Mouse (Mus musculus): ENCODE results near the gene Slc6a6. TPM values are rescaled to one million over a fixed set of nuclear protein-coding genes. Genes with fewer than 3 reads are reported as not detected.
A peak's percentile ranks its signal among the peaks of the same experiment; 100 is the strongest.

Gene Slc6a6
- polyA plus RNA-seq, 1 experiment from 2014 or later, result 21.7 TPM

GRCm38 (mm10) chr6:91788311-91788798, 104.5 kb downstream of the Slc6a6 start:
- WGBS (ENCODE audit: insufficient replicate concordance), result 67% methylated on average over 9 of the region's 9 CpGs
- ATAC-seq (ENCODE audit: low read depth) (no peak), DNase-seq (no peak)
- Histone ChIP-seq H3K9ac (no peak overlapping the region), H3K9me3 (replicated peaks) (no peaks in the 10 kb centered on the region), H3K27me3 (no peaks in the 10 kb centered on the region), H3K4me1 (replicated peaks) (no peaks in the 10 kb centered on the region), H3K4me2 (no peak overlapping the region), H3K36me3 (no peaks in the 10 kb centered on the region), H3K4me3 (replicated peaks) (no peak overlapping the region), H3K27ac (no peak overlapping the region)

GRCm38 (mm10) chr6:91795640-91796039, 111.8 kb downstream of the Slc6a6 start:
- Histone ChIP-seq H3K4me1 (replicated peaks) (no peaks in the 10 kb centered on the region), H3K9me3 (replicated peaks) (no peaks in the 10 kb centered on the region), H3K4me2 (no peak overlapping the region), H3K27ac (no peak overlapping the region), H3K4me3 (replicated peaks) (no peak overlapping the region), H3K27me3 (no peaks in the 10 kb centered on the region; the same call in 1 of the 2 replicates), H3K9ac (no peak overlapping the region), H3K36me3 (no peaks in the 10 kb centered on the region)
- no peak for ATAC-seq (ENCODE audit: low read depth)
- DNase-seq, result no peak
- WGBS (ENCODE audit: insufficient replicate concordance), result 33% methylated on average over 3 of the region's 3 CpGs

GRCm38 (mm10) chr6:91796064-91796463, 112.2 kb downstream of the Slc6a6 start:
- H3K4me3 ChIP-seq (replicated peaks), result no peak overlapping the region
- ATAC-seq (ENCODE audit: low read depth) (no peak), DNase-seq (no peak)
- H3K4me1 ChIP-seq (replicated peaks), result no peaks in the 10 kb centered on the region
- no peaks in the 10 kb centered on the region; the same call in 1 of the 2 replicates for H3K27me3 ChIP-seq
- no peak overlapping the region for H3K27ac ChIP-seq
- no peak overlapping the region for H3K4me2 ChIP-seq
- WGBS (ENCODE audit: insufficient replicate concordance), result 44% methylated on average over 9 of the region's 9 CpGs
- H3K9ac ChIP-seq, result no peak overlapping the region
- no peaks in the 10 kb centered on the region for H3K9me3 ChIP-seq (replicated peaks)
- H3K36me3 ChIP-seq, result no peaks in the 10 kb centered on the region

GRCm38 (mm10) chr6:91796736-91797135, 112.9 kb downstream of the Slc6a6 start:
- no peak for DNase-seq
- H3K4me3 ChIP-seq (replicated peaks), result no peak overlapping the region
- no peaks in the 10 kb centered on the region; the same call in 1 of the 2 replicates for H3K27me3 ChIP-seq
- no peak overlapping the region for H3K9ac ChIP-seq
- no peak overlapping the region for H3K4me2 ChIP-seq
- H3K27ac ChIP-seq, result no peak overlapping the region
- ATAC-seq (ENCODE audit: low read depth), result no peak
- H3K9me3 ChIP-seq (replicated peaks), result no peaks in the 10 kb centered on the region
- H3K36me3 ChIP-seq, result no peaks in the 10 kb centered on the region
- H3K4me1 ChIP-seq (replicated peaks), result no peaks in the 10 kb centered on the region
- 79% methylated on average over 4 of the region's 4 CpGs for WGBS (ENCODE audit: insufficient replicate concordance)

- H3K4me2 ChIP-seq, result no peak overlapping the region
- no peak overlapping the region for H3K27ac ChIP-seq
- ATAC-seq (ENCODE audit: low read depth) (no peak), DNase-seq (no peak)
- no peaks in the 10 kb centered on the region for H3K4me1 ChIP-seq (replicated peaks)
- H3K9ac ChIP-seq, result no peak overlapping the region
- WGBS (ENCODE audit: insufficient replicate concordance), result 56% methylated on average over 12 of the region's 12 CpGs
- no peaks in the 10 kb centered on the region for H3K9me3 ChIP-seq (replicated peaks)
- H3K36me3 ChIP-seq, result no peaks in the 10 kb centered on the region
- no peak overlapping the region for H3K4me3 ChIP-seq (replicated peaks)
- no peaks in the 10 kb centered on the region; the same call in 1 of the 2 replicates for H3K27me3 ChIP-seq
These were observed 114.6 kb downstream of the Slc6a6 start for GRCm38 (mm10) chr6:91798496-91798895.

GRCm38 (mm10) chr6:91804177-91804576, 120.3 kb downstream of the Slc6a6 start:
- DNase-seq (no peak), ATAC-seq (ENCODE audit: low read depth) (no peak)
- 47% methylated on average over 7 of the region's 7 CpGs for WGBS (ENCODE audit: insufficient replicate concordance)
- Histone ChIP-seq H3K4me3 (replicated peaks) (no peak overlapping the region), H3K36me3 (no peaks in the 10 kb centered on the region), H3K4me2 (no peak overlapping the region), H3K4me1 (replicated peaks) (no peaks in the 10 kb centered on the region), H3K9ac (no peak overlapping the region), H3K9me3 (replicated peaks) (no peaks in the 10 kb centered on the region), H3K27ac (no peak overlapping the region), H3K27me3 (peaks cover 53% of the 10 kb centered on the region)

- Histone ChIP-seq H3K36me3 (no peaks in the 10 kb centered on the region), H3K9me3 (replicated peaks) (no peaks in the 10 kb centered on the region), H3K4me2 (0 out of 2 replicates have a peak overlapping the region, but pooled peaks have one; percentile 6), H3K27me3 (peaks cover 54% of the 10 kb centered on the region), H3K9ac (no peak overlapping the region), H3K4me3 (replicated peaks) (no peak overlapping the region), H3K27ac (no peak overlapping the region), H3K4me1 (replicated peaks) (no peaks in the 10 kb centered on the region)
- ATAC-seq (ENCODE audit: low read depth) (no peak), DNase-seq (no peak)
- 4% methylated on average over 23 of the region's 23 CpGs for WGBS (ENCODE audit: insufficient replicate concordance)
These were observed 123.3 kb downstream of the Slc6a6 start for GRCm38 (mm10) chr6:91807169-91807568.

GRCm38 (mm10) chr6:91808022-91808421, 124.2 kb downstream of the Slc6a6 start:
- WGBS (ENCODE audit: insufficient replicate concordance), result 26% methylated on average over 6 of the region's 6 CpGs
- Histone ChIP-seq H3K4me3 (replicated peaks) (no peak overlapping the region), H3K27me3 (peaks cover 54% of the 10 kb centered on the region), H3K4me1 (replicated peaks) (no peaks in the 10 kb centered on the region), H3K9me3 (replicated peaks) (no peaks in the 10 kb centered on the region), H3K36me3 (no peaks in the 10 kb centered on the region), H3K27ac (no peak overlapping the region), H3K9ac (no peak overlapping the region), H3K4me2 (no peak overlapping the region)
- no peak for ATAC-seq (ENCODE audit: low read depth)
- DNase-seq, result no peak

Other genes starting within 250 kb of the Slc6a6 start
- gene Chchd4, start 210.5 kb upstream of the Slc6a6 start, polyA plus RNA-seq (2015; fragmentation: Nextera tagmentation; extraction: Ambion mirVana), result 24.0 and 24.2 TPM in 2 replicates
- gene Tmem43, start 210.3 kb upstream of the Slc6a6 start, polyA plus RNA-seq (2015; fragmentation: Nextera tagmentation; extraction: Ambion mirVana), result 12.2 and 14.3 TPM in 2 replicates
- gene Xpc, start 168.2 kb upstream of the Slc6a6 start, polyA plus RNA-seq (2015; fragmentation: Nextera tagmentation; extraction: Ambion mirVana), result 4.6 and 5.5 TPM in 2 replicates
- 173 and 175 TPM in 2 replicates for gene Lsm3, start 168.1 kb upstream of the Slc6a6 start, polyA plus RNA-seq (2015; fragmentation: Nextera tagmentation; extraction: Ambion mirVana)
- 0.03 and 0.15 TPM in 2 replicates for gene Grip2, start 143.2 kb downstream of the Slc6a6 start, polyA plus RNA-seq (2015; fragmentation: Nextera tagmentation; extraction: Ambion mirVana)
- 17.5 and 23.0 TPM in 2 replicates for gene Ccdc174, start 194.0 kb downstream of the Slc6a6 start, polyA plus RNA-seq (2015; fragmentation: Nextera tagmentation; extraction: Ambion mirVana)
- gene 4930590J08Rik, start 218.8 kb downstream of the Slc6a6 start, polyA plus RNA-seq (2015; fragmentation: Nextera tagmentation; extraction: Ambion mirVana), result 0.07 TPM in 1 of 2 replicates, not detected in the other